Mouse (Mus musculus) intestine, postnatal 0 days (tissue): ENCODE measurements around the gene Lrrc58. TPM values are rescaled to one million over a fixed set of nuclear protein-coding genes. Genes with fewer than 3 reads are reported as not detected.

ENCODE experiments used
- ATAC-seq: fragments of 200-750 bp; cut with Nextera tagmentation; 2 replicates; pipeline ENCODE4 v1.8.0; 2017; ENCODE audit warnings: mild to moderate bottlenecking, moderate TSS enrichment, moderate library complexity
- H3K27ac ChIP-seq: fragments of 300-500 bp; sonication (generic); 2 replicates; pipeline ENCODE4 v1.5.1; 2014; ENCODE audit warnings: mild to moderate bottlenecking, low read depth, low read length, moderate library complexity
- H3K27me3 ChIP-seq: fragments of 300-500 bp; sonication (generic); replicated peaks from 2 replicates; pipeline ENCODE4 v1.6.1; 2014; ENCODE audit warnings: low read length, mixed read lengths; ENCODE audit not compliant: control insufficient read depth, insufficient read depth
- H3K36me3 ChIP-seq: fragments of 300-500 bp; sonication (generic); 2 replicates; pipeline ENCODE4 v1.6.1; 2014; ENCODE audit warnings: mild to moderate bottlenecking, moderate library complexity; ENCODE audit not compliant: control insufficient read depth, insufficient read depth
- H3K4me1 ChIP-seq: fragments of 300-500 bp; sonication (generic); replicated peaks from 2 replicates; pipeline ENCODE4 v1.6.1; 2014; ENCODE audit warnings: antibody characterized with exemption, low read length, mixed read lengths; ENCODE audit not compliant: control insufficient read depth, insufficient read depth
- H3K4me2 ChIP-seq: fragments of 300-500 bp; sonication (generic); replicated peaks from 2 replicates; pipeline ENCODE4 v1.6.1; 2014; ENCODE audit warnings: low read depth, mild to moderate bottlenecking, moderate library complexity
- H3K4me3 ChIP-seq: fragments of 300-500 bp; sonication (generic); 2 replicates; pipeline ENCODE4 v1.5.1; 2014; ENCODE audit warnings: low read depth, low read length
- H3K9ac ChIP-seq: fragments of 300-500 bp; sonication (generic); 2 replicates; pipeline ENCODE4 v1.6.1; 2014; ENCODE audit warnings: mild to moderate bottlenecking, low read depth, low read length
- H3K9me3 ChIP-seq: fragments of 300-500 bp; sonication (generic); 2 replicates; pipeline ENCODE4 v1.6.1; 2016; ENCODE audit warnings: mixed run types; ENCODE audit not compliant: control insufficient read depth
- CTCF ChIP-seq: sonication (generic); IDR thresholded peaks from 2 replicates; pipeline ENCODE4 v1.5.1; 2016; ENCODE audit warnings: low read depth, mild to moderate bottlenecking, control low read depth, antibody characterized with exemption, moderate library complexity
- WGBS: fragments of 180-500 bp; shearing (Covaris S2); extraction: QIAGEN DNeasy Blood & Tissue Kit; methylation state at CpG from one replicate; pipeline ENCODE4 v1.1.7; 2014; 5-methylcytosine and 5-hydroxymethylcytosine counted together
- polyA plus RNA-seq: library from polyadenylated mRNA; unstranded; fragments of >200 nt; fragmentation: Nextera tagmentation; extraction: Ambion mirVana; gene quantifications from 2 replicates; pipeline ENCODE4 v1.2.1, GENCODE M21; 2015

Gene Lrrc58
- 27.6 and 30.8 TPM in 2 replicates for polyA plus RNA-seq

- Histone ChIP-seq H3K27me3 (no peaks in the 10 kb centered on the region), H3K36me3 (no peaks in the 10 kb centered on the region), H3K9me3 (no peaks in the 10 kb centered on the region), H3K27ac (peak within 1 kb of the TSS; percentile 99), H3K4me2 (peak within 1 kb of the TSS; percentile 82), H3K4me3 (peak within 1 kb of the TSS; percentile 83), H3K9ac (peak within 1 kb of the TSS; percentile 90), H3K4me1 (peaks cover 14% of the 10 kb centered on the region; the same call in 1 of the 2 replicates)
- under 1% methylated on average over 75 of the region's 86 CpGs for WGBS
- ATAC-seq, result peak; percentile 92
- TF ChIP-seq CTCF, result no peak; the same call in 1 of the 2 replicates
These were observed at the start of gene Lrrc58 for GRCm38 (mm10) chr16:37867791-37868505. Gene Lrrc58 (plus strand): TSS chr16:37868389.

DNA sequence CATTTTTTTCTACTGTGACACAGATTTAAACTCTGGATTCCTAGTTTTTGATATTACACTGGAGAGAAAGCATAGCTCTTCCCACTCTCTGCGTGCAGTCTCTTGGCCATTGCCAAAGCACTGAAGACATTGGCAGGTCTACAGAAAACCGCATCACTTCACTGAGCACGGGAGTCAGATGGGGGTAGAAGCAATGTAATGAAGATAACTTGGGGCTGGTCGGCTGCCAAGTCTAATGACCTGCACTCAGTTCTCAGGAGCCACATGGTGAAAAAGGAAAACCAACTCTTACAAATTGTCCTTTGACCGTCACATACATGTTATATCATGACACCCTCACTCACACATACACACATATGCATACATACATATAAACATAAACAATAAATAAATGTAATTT lies 44.2 kb upstream of the Lrrc58 start:
- WGBS, result 78% methylated on average over 5 of the region's 5 CpGs
- no peak overlapping the region for H3K27ac ChIP-seq
- no peak overlapping the region for H3K4me2 ChIP-seq
- no peaks in the 10 kb centered on the region for H3K27me3 ChIP-seq
- no peak overlapping the region for H3K9ac ChIP-seq
- no peak for ATAC-seq
- no peaks in the 10 kb centered on the region for H3K9me3 ChIP-seq
- no peaks in the 10 kb centered on the region for H3K4me1 ChIP-seq
- H3K4me3 ChIP-seq, result no peak overlapping the region
- TF ChIP-seq CTCF, result no peak
- H3K36me3 ChIP-seq, result peaks cover 32% of the 10 kb centered on the region

- Histone ChIP-seq H3K27me3 (no peaks in the 10 kb centered on the region), H3K9ac (no peak overlapping the region), H3K4me2 (no peak overlapping the region), H3K9me3 (no peaks in the 10 kb centered on the region), H3K36me3 (peaks cover 35% of the 10 kb centered on the region), H3K27ac (no peak overlapping the region), H3K4me1 (no peaks in the 10 kb centered on the region), H3K4me3 (no peak overlapping the region)
- ATAC-seq, result no peak
- TF ChIP-seq CTCF, result no peak
- WGBS, result 85% methylated on average over 12 of the region's 12 CpGs
These were observed 43.2 kb upstream of the Lrrc58 start for GRCm38 (mm10) chr16:37824778-37825505.

GRCm38 (mm10) chr16:37826286-37826685 lies 41.9 kb upstream of the Lrrc58 start:
- H3K9me3 ChIP-seq, result no peaks in the 10 kb centered on the region
- H3K27ac ChIP-seq, result no peak overlapping the region
- H3K9ac ChIP-seq, result no peak overlapping the region
- H3K4me2 ChIP-seq, result no peak overlapping the region
- no peak for ATAC-seq
- H3K4me3 ChIP-seq, result no peak overlapping the region
- H3K36me3 ChIP-seq, result peaks cover 45% of the 10 kb centered on the region
- TF ChIP-seq CTCF, result no peak
- WGBS, result 96% methylated on average over 3 of the region's 3 CpGs
- H3K27me3 ChIP-seq, result no peaks in the 10 kb centered on the region
- no peaks in the 10 kb centered on the region for H3K4me1 ChIP-seq

DNA sequence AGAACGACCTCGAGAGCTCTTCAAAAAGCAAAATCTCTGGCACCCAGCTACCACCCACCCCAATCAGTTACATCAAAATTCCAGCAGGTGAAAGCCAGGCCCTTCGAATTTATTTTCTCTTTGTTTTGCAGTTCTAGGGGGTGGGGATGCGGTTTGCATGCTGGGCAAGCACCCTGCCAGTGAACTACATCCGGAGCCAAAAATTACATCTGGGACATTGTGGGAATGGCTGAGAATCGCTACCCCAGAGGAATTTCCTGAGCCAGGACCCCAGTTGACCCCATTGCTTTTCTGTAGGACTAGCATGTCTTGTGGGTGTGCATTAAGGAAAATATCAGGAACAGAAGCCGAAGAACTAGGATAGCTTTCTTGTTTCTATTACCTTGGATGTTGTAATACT lies 37.1 kb upstream of the Lrrc58 start:
- no peak for ATAC-seq
- Histone ChIP-seq H3K27ac (no peak overlapping the region), H3K9ac (no peak overlapping the region), H3K4me1 (no peaks in the 10 kb centered on the region), H3K4me2 (no peak overlapping the region), H3K27me3 (no peaks in the 10 kb centered on the region), H3K36me3 (peaks cover 29% of the 10 kb centered on the region), H3K4me3 (no peak overlapping the region), H3K9me3 (no peaks in the 10 kb centered on the region)
- no peak for TF ChIP-seq CTCF
- WGBS, result 83% methylated on average over 7 of the region's 7 CpGs

- Histone ChIP-seq H3K4me3 (no peak overlapping the region), H3K4me2 (no peak overlapping the region), H3K27me3 (no peaks in the 10 kb centered on the region), H3K9me3 (no peaks in the 10 kb centered on the region), H3K27ac (no peak overlapping the region), H3K9ac (no peak overlapping the region), H3K36me3 (no peaks in the 10 kb centered on the region), H3K4me1 (no peaks in the 10 kb centered on the region)
- ATAC-seq, result no peak
- TF ChIP-seq CTCF, result no peak
- 67% methylated on average over 3 of the region's 3 CpGs for WGBS
These were observed 30.6 kb upstream of the Lrrc58 start for GRCm38 (mm10) chr16:37837571-37837970.
